Mouse (Mus musculus) forebrain, embryonic 12.5 days (tissue): Measurements from ENCODE around the gene C1rl. TPM values are rescaled to one million over a fixed set of nuclear protein-coding genes. Genes with fewer than 3 reads are reported as not detected.
"Not testable (repeated sequence)": the region's sequence is repeated elsewhere in the genome, so short reads cannot be mapped to it uniquely, and the experiment has no call there.

Experiments used
- ATAC-seq: fragments of 200-750 bp; cut with Nextera tagmentation; 2 replicates; pipeline ENCODE4 v1.8.0; 2017; ENCODE audit warnings: moderate TSS enrichment; ENCODE audit not compliant: low FRiP score
- H3K27ac ChIP-seq: fragments of 300-500 bp; sonication (generic); 2 replicates; pipeline ENCODE4 v1.5.1; 2016; ENCODE audit warnings: mild to moderate bottlenecking
- H3K27me3 ChIP-seq: fragments of 300-500 bp; sonication (generic); 2 replicates; pipeline ENCODE4 v1.6.1; 2016; ENCODE audit warnings: mild to moderate bottlenecking
- H3K36me3 ChIP-seq: fragments of 300-500 bp; sonication (generic); replicated peaks from 2 replicates; pipeline ENCODE4 v1.6.1; 2016; ENCODE audit warnings: mild to moderate bottlenecking
- H3K4me1 ChIP-seq: fragments of 300-500 bp; sonication (generic); 2 replicates; pipeline ENCODE4 v1.6.1; 2016
- H3K4me2 ChIP-seq: fragments of 300-500 bp; sonication (generic); 2 replicates; pipeline ENCODE4 v1.6.1; 2016; ENCODE audit warnings: mild to moderate bottlenecking, moderate library complexity
- H3K4me3 ChIP-seq: fragments of 300-500 bp; sonication (generic); replicated peaks from 2 replicates; pipeline ENCODE4 v1.5.1; 2016; ENCODE audit warnings: mild to moderate bottlenecking
- H3K9ac ChIP-seq: fragments of 300-500 bp; sonication (generic); 2 replicates; pipeline ENCODE4 v1.6.1; 2016; ENCODE audit warnings: mild to moderate bottlenecking
- H3K9me3 ChIP-seq: fragments of 300-500 bp; sonication (generic); 2 replicates; pipeline ENCODE4 v1.6.1; 2016
- WGBS: fragments of 180-500 bp; shearing (Covaris S2); methylation state at CpG from one replicate; pipeline ENCODE4 v1.1.7; 2016; 5-methylcytosine and 5-hydroxymethylcytosine counted together
- polyA plus RNA-seq: library from polyadenylated mRNA; unstranded; fragments of >200 nt; fragmentation: Nextera tagmentation; extraction: Ambion mirVana; gene quantifications from 2 replicates; pipeline ENCODE4 v1.2.1, GENCODE M21; 2016

C1rl gene
- polyA plus RNA-seq, 1 experiment from 2014 or later: 0.10 TPM

DNA sequence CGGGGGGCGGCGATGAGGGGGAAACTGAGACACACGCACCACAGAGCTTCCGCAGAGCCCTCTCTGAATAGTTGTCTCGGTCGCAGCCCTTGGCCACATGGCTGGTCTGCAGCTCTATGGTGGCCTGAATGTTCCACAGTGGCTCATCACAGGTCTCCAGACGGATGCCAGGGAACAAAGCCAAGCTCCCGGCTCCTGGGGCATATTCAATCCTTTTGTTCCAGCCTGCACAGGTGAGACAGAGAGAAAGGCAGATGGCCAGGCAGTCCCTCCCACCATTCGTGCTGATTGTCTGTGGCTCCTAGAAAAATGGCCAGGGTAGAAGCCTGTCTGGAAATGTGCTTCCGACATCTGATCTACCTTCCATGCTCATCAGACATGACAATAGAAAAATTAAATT lies 34.4 kb upstream of the C1rl start:
- 89% methylated on average over 11 of the region's 11 CpGs for WGBS
- no peaks in the 10 kb centered on the region for H3K27me3 ChIP-seq
- no peak for ATAC-seq
- no peak overlapping the region for H3K9ac ChIP-seq
- peaks cover 2% of the 10 kb centered on the region for H3K4me1 ChIP-seq
- H3K9me3 ChIP-seq: no peaks in the 10 kb centered on the region
- peaks cover 6% of the 10 kb centered on the region for H3K36me3 ChIP-seq
- H3K4me3 ChIP-seq: no peak overlapping the region
- no peak overlapping the region for H3K4me2 ChIP-seq
- H3K27ac ChIP-seq: no peak overlapping the region

DNA sequence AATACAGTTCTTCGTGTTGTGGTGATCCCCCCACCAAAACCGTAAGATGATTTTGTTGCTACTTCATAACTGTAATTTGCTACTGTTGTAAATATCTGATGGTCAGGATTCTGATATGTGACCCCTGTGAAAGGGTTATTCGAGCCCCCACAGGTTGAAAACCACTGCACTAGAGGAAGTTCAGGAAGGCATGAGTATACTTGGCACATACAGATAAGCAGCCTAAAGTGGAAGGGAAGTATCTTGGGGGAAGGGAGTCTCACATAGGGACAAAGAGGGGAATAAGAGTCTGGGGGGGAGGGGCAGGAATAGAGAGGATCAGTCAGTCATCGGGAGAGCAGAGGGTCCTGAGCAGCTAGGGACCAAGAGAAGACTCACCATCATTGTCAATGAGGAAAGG lies 33.5 kb upstream of the C1rl start:
- Histone ChIP-seq H3K4me3 (no peak overlapping the region), H3K27ac (no peak overlapping the region), H3K9me3 (no peaks in the 10 kb centered on the region), H3K27me3 (no peaks in the 10 kb centered on the region), H3K4me1 (peaks cover 11% of the 10 kb centered on the region), H3K36me3 (peaks cover 6% of the 10 kb centered on the region), H3K9ac (no peak overlapping the region), H3K4me2 (no peak overlapping the region)
- no peak for ATAC-seq
- 83% methylated on average over 4 of the region's 4 CpGs for WGBS

DNA sequence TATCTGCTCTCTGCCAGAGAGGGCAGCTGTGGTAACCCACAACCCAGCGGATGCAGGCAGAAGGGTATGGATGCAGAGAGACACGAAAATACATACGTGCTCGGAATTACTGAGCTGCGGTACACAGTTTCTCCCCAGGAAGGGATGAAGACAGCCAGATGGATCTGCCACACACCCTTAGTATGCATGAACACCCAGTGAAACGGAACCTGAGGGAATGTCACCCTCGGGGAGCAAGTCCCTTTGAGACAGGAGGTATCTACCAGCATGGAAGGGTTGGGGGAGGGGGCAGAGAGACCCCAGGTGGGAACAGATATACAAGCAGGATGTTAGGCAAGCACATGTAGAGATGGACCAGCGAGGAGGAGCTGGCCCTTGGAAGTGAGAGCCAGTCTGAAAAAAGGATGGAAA lies 29.0 kb upstream of the C1rl start:
- ATAC-seq: peak; percentile 8; the same call in 1 of the 2 replicates
- WGBS: 25% methylated on average over 8 of the region's 8 CpGs
- H3K27ac ChIP-seq: peak overlapping the region; percentile 63; the same call in 1 of the 2 replicates

DNA sequence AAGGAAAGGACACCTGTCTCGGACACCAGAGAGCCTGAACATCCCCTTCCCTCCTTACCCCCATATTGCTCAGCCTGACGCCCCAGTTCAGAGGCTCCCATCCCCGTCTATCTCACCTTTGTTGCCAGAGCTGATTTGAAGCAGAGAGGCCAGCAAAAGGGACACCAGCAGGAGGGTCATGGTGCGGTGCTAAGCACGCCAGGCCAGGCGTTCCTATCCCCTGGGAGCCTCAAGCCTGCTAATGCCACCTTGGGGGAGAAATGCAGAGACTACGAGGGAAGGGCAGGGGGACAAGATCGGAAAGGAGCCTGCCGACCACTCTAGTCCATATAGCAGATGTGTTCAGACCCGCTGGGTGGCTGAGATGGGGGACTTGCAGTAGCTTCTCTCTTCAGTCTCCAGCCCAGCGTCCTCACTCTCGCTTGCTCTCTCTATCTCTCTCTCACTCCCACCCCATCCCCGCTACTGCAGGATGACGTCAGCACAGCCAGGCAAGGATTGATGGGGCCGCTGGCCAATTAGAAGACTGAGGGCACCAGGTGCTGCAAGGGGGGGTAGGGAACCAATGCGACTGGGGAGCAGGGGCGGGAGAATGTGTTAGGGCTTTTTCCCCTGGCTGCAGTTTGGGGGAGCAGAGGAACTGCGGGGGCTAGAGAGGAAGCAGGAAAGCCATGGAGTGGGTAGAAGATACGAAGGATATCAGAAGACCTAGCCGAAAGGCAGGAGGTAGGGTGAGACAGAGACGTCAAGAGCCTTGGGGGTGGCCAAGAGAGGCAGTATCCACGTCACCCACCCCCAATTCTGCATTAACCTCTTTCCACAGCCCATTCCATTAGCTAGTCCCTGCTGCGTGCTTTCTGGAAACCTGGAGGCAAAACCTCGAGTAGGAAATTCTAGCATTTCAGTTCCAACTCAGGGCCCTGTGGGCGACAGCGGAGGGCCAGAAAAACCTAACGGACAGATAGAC lies 28.3 kb upstream of the C1rl start, which contains the start of gene Clstn3:
TSS of gene Clstn3 (minus strand) at position 490 of the 967 bp plus-strand sequence.
- Histone ChIP-seq H3K27ac (peak within 1 kb of the TSS; percentile 63), H3K9ac (peak within 1 kb of the TSS; percentile 68), H3K4me3 (peak within 1 kb of the TSS; percentile 52), H3K4me1 (peaks cover 18% of the 10 kb centered on the region), H3K36me3 (0 out of 2 replicates have a peak, but pooled peaks cover 2% of the 10 kb centered on the region), H3K4me2 (peak within 1 kb of the TSS; percentile 82), H3K27me3 (0 out of 2 replicates have a peak, but pooled peaks cover 4% of the 10 kb centered on the region), H3K9me3 (no peaks in the 10 kb centered on the region)
- 6% methylated on average over 26 of the region's 27 CpGs for WGBS
- peak; percentile 98 for ATAC-seq

More for the DNA sequence above, 29.0 kb upstream of the C1rl start:
- Histone ChIP-seq H3K4me3 (peak overlapping the region; percentile 52), H3K27me3 (0 out of 2 replicates have a peak, but pooled peaks cover 4% of the 10 kb centered on the region), H3K9me3 (no peaks in the 10 kb centered on the region), H3K4me1 (peaks cover 18% of the 10 kb centered on the region), H3K9ac (peak overlapping the region; percentile 68), H3K36me3 (0 out of 2 replicates have a peak, but pooled peaks cover 2% of the 10 kb centered on the region), H3K4me2 (peak overlapping the region; percentile 82)

DNA sequence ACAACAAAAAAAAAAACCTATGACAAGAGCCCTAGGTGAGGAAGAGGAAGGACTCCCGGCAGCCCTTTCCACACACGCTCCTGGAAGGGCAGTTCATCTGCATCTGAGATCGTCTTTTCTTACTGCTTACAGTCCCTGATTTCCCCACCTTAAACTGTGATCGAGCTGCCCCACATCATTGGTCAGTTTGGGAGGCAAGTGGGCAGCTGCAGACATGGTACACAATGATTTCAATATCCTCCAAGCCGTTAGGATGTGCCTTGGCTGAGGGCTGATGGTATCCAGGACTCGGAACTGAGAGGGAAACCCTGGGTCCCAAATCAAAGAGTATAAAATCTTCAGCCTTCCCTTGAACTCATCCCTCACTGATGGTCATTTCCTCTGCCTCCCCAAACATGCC lies 27.6 kb upstream of the C1rl start:
- H3K27ac ChIP-seq: no peak overlapping the region
- H3K9me3 ChIP-seq: no peaks in the 10 kb centered on the region
- H3K4me2 ChIP-seq: peak overlapping the region; percentile 82
- H3K36me3 ChIP-seq: 0 out of 2 replicates have a peak, but pooled peaks cover 2% of the 10 kb centered on the region
- WGBS: 44% methylated on average over 6 of the region's 6 CpGs
- H3K9ac ChIP-seq: no peak overlapping the region
- peaks cover 18% of the 10 kb centered on the region for H3K4me1 ChIP-seq
- H3K4me3 ChIP-seq: peak overlapping the region; percentile 52
- no peak for ATAC-seq
- H3K27me3 ChIP-seq: 0 out of 2 replicates have a peak, but pooled peaks cover 4% of the 10 kb centered on the region

DNA sequence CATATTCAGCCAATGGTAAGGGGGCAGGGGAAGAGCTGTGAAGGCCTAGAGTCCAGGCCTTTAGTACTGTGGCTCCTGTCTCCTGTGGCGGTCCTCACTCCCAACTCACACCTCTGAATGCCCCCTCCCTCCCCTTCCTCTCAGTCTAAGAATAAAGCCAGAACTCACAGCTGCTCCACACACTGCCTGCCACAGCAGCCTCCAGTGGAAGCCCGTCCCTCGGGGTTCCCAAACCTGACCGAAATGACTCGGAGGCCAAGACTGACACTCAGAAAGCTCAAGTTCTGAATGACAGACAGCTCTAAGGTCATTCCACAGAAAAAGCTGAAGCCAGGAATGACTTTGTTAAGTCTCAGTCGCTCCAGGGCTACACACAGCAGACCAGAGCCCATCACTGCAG lies 27.2 kb upstream of the C1rl start:
- 78% methylated on average over 6 of the region's 6 CpGs for WGBS
- Histone ChIP-seq H3K4me3 (no peak overlapping the region), H3K4me2 (peak overlapping the region; percentile 82; the same call in 1 of the 2 replicates)

DNA sequence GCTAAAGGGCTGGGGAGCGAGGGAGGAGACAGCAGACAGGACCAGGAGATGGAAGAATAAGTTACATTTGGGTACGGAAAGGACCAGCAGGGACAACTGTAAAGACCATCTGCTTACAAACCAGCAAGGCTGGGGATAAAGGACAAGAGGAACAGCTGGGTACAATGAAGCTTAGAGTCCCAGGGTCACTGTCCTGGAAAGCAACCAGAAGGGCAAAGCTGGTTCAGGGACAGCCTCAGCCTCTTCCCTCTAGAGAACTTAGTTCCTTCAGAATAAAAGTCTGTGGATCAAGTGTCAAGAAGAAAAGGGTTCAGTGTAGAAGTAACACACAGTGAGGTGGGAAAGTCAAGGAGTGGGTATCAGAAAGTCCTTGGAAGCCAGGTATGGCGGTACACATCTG lies 21.8 kb upstream of the C1rl start:
- Histone ChIP-seq H3K36me3 (no peaks in the 10 kb centered on the region), H3K27me3 (no peaks in the 10 kb centered on the region), H3K9ac (no peak overlapping the region), H3K4me3 (no peak overlapping the region), H3K27ac (no peak overlapping the region), H3K4me2 (no peak overlapping the region), H3K4me1 (no peaks in the 10 kb centered on the region), H3K9me3 (no peaks in the 10 kb centered on the region)
- ATAC-seq: no peak
- 84% methylated on average over 3 of the region's 3 CpGs for WGBS

More for the DNA sequence above, 27.2 kb upstream of the C1rl start:
- H3K9me3 ChIP-seq: no peaks in the 10 kb centered on the region
- 0 out of 2 replicates have a peak, but pooled peaks cover under 1% of the 10 kb centered on the region for H3K36me3 ChIP-seq
- ATAC-seq: no peak
- 0 out of 2 replicates have a peak, but pooled peaks cover 4% of the 10 kb centered on the region for H3K27me3 ChIP-seq
- no peak overlapping the region for H3K27ac ChIP-seq
- H3K9ac ChIP-seq: no peak overlapping the region
- H3K4me1 ChIP-seq: peaks cover 18% of the 10 kb centered on the region

DNA sequence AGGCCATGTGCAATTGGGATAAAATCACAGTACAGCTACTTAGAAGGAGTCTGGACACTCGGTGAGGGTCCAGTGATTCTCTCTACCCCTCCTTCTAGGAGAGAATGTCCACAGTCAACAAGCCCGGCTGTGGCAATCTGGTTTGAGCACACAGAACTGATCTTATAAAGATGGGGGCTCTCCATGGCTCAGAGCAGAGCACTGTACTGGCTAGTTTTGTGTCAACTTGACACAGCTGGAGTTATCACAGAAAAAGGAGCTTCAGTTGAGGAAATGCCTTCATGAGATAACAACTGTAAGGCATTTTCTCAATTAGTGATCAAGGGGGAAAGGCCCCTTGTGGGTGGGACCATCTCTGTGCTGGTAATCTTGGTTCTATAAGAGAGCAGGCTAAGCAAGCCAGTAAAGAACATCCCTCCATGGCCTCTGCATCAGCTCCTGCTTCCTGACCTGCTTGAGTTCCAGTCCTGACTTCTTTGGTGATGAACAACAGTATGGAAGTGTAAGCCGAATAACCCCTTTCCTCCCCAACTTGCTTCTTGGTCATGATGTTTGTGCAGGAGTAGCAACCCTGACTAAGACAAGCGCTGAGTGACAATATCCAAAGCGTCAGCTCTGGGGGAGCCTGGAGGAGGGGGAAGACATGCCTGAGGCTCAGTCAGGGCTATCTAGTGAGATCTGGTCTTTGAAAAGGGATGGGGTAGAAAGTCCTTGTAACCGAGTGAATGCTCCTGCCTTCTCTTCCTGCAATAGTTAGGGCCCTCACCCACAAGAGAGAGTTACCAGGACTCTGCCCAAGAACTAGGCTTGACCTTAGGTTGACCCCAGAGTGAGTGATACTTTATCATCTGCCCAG lies 20.9 kb upstream of the C1rl start:
- not testable (repeated sequence) for ATAC-seq, H3K4me3 ChIP-seq, H3K4me1 ChIP-seq, H3K27ac ChIP-seq, H3K9ac ChIP-seq, H3K27me3 ChIP-seq, H3K36me3 ChIP-seq, H3K9me3 ChIP-seq, H3K4me2 ChIP-seq
- WGBS: 87% methylated on average over 6 of the region's 6 CpGs

DNA sequence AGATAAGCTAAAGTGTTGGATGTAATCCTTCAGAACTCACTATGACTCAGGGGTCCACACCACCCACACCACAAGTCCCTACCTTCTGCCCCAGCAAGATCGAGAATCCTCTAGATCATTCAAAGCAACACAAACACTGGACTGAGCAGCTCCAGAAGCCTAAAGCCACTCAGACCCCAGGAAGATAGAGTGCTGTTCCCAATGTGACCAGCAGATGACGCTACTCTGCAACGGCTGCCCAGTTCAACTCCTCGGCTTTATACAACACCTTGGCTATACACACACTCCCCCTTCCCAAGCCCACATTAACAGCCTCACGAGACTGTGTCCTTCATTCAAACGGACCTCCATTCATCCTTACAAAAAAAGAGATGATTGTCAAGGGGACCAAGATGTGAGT lies 20.1 kb upstream of the C1rl start:
- no peaks in the 10 kb centered on the region for H3K4me1 ChIP-seq
- no peak overlapping the region for H3K27ac ChIP-seq
- WGBS: 31% methylated on average over 6 of the region's 6 CpGs
- no peaks in the 10 kb centered on the region for H3K36me3 ChIP-seq
- H3K9me3 ChIP-seq: no peaks in the 10 kb centered on the region
- H3K9ac ChIP-seq: no peak overlapping the region
- no peak overlapping the region for H3K4me2 ChIP-seq
- no peak for ATAC-seq
- H3K27me3 ChIP-seq: no peaks in the 10 kb centered on the region
- no peak overlapping the region for H3K4me3 ChIP-seq

DNA sequence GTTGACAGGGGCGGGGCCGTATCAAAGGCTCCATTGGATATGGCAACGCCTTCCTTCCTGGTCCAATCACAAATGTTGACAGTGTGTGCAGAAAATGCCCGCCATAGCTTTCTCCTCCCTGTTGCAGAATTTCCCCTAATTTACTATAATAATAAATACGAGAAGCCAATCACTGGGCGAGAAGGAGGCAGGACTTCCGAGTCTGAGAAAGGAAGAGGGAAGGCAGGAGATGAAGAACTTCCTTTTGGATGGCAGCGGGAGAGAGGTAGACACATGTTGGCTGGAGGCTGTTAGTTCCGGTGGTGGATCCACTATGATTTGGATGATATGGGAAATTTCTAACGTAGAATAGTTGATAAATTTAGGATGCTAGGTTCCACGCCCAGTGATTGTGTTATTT lies 18.3 kb upstream of the C1rl start:
- Histone ChIP-seq H3K27me3 (no peaks in the 10 kb centered on the region), H3K9ac (no peak overlapping the region), H3K9me3 (no peaks in the 10 kb centered on the region), H3K27ac (no peak overlapping the region), H3K4me3 (no peak overlapping the region), H3K4me2 (no peak overlapping the region), H3K4me1 (no peaks in the 10 kb centered on the region), H3K36me3 (no peaks in the 10 kb centered on the region)
- no peak for ATAC-seq
- 94% methylated on average over 11 of the region's 11 CpGs for WGBS

DNA sequence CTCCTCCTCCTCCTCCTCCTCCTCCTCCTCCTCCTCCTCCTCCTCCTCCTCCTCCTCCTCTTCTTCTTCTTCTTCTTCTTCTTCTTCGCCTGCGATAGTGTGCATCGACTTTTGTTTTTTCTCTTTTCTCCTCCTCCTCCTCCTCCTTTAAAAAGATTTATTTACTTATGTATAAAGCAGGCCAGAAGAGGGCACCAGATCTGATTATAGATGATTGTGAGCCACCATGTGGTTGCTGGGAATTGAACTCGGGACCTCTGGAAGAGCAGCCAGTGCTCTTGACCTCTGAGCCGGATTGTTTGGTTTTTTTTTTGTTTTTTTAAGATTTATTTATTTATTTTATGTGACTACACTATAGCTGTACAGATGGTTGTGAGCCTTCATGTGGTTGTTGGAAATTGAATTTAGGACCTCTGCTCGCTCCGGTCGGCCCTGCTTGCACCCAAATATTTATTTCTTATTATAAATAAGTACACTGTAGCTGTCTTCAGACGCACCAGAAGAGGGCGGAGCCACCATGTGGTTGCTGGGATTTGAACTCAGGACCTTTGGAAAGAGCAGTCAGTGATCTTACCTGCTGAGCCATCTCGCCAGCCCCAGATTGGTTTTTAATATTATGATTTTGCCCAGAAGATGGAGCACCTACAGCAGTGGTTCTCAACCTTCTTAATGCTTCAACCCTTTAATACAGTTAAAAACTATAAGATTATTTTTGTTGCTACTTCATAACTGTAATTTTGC lies 17.4 kb upstream of the C1rl start:
- not testable (repeated sequence) for H3K27me3 ChIP-seq, H3K4me1 ChIP-seq, H3K9me3 ChIP-seq, ATAC-seq, H3K4me3 ChIP-seq, H3K36me3 ChIP-seq, H3K27ac ChIP-seq, H3K9ac ChIP-seq, H3K4me2 ChIP-seq
- WGBS: 91% methylated on average over 8 of the region's 11 CpGs
